Mouse (Mus musculus): ENCODE measurements around the gene Dner.

GRCm38 (mm10) chr1:84599025-84599424, 97.0 kb downstream of the Dner start:
- no peak for TF ChIP-seq KAT2A (conservative IDR thresholded peaks at IDR 0.05; ENCODE audit: low read depth, low read length)
- no peak for TF ChIP-seq POLR2A (IDR thresholded peaks at IDR 0.05; ENCODE audit: control insufficient read depth in 1 of 2, insufficient read depth in 1 of 2, low read depth in 1 of 2, low read length in 2 of 2, poor library complexity in 1 of 2)
- TF ChIP-seq NRF1 (IDR thresholded peaks at IDR 0.05; ENCODE audit: insufficient read depth, low read depth, low read length, poor library complexity, severe bottlenecking): no peak
- TF ChIP-seq ZNF384 (IDR thresholded peaks at IDR 0.05; ENCODE audit: low read depth, low read length): no peak
- no peak for TF ChIP-seq HCFC1 (IDR thresholded peaks at IDR 0.05; ENCODE audit: low read depth, low read length)
- TF ChIP-seq ETS1 (IDR thresholded peaks at IDR 0.05; ENCODE audit: low read depth, low read length): no peak
- TF ChIP-seq CHD1 (IDR thresholded peaks at IDR 0.05; ENCODE audit: low read depth, low read length): no peak
- TF ChIP-seq CTCF (IDR thresholded peaks at IDR 0.05 in 2 of 3, conservative IDR thresholded peaks at IDR 0.05 in 1 of 3; ENCODE audit: control insufficient read depth in 1 of 3, insufficient read depth in 1 of 3, low read depth in 2 of 3, low read length in 3 of 3, poor library complexity in 1 of 3, severe bottlenecking in 1 of 3): no peak
- TF ChIP-seq RAD21 (IDR thresholded peaks at IDR 0.05; ENCODE audit: low read depth, low read length): no peak
- no peak for TF ChIP-seq USF2 (IDR thresholded peaks at IDR 0.05; ENCODE audit: borderline replicate concordance in 1 of 2, insufficient read depth in 1 of 2, low read depth in 1 of 2, low read length in 2 of 2)

All from MEL (cell line).